Mouse (Mus musculus): Measurements from ENCODE around the gene Col8a2.
A peak's percentile ranks its signal among the peaks of the same experiment; 100 is the strongest.

The Col8a2 gene

GRCm38 (mm10) chr4:126331751-126332150 is 45.2 kb downstream of the Col8a2 start:
- no peak for DNase-seq (ENCODE audit: low read depth)

- DNase-seq (ENCODE audit: low read depth): peak; percentile 26
Observed at GRCm38 (mm10) chr4:126332358-126332757, 45.8 kb downstream of the Col8a2 start.

- no peak for DNase-seq (ENCODE audit: low read depth)
Observed at GRCm38 (mm10) chr4:126339461-126339860, 52.9 kb downstream of the Col8a2 start.

GRCm38 (mm10) chr4:126343451-126343850 is 56.9 kb downstream of the Col8a2 start:
- no peak for DNase-seq (ENCODE audit: low read depth)

DNA sequence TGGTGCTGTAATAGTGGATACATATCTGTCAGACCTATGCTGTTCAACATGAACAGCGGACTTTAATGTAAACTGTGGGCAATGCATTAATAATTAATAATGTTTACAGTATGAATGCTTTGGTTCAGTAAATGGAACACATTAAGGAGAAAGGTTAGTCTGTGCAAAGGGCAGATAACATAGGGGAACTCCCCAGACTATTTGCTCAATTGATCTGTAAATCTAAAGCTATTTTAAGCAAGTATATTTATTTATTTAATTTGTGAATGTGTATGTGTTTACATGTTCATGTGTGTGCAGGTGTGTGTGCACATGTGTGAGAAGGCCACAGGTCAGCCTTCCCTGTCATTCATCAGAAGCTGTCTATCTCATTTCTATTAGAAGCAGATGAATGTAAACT is 73.5 kb downstream of the Col8a2 start:
- no peak for DNase-seq (ENCODE audit: low read depth)
